Mouse (Mus musculus) MEL-GATA-1-ER (cell line): ENCODE measurements at regions not wholly inside any gene's neighbourhood (a gene's known extent, or its start where the extent isn't known, plus 50 kb on each side); places are given as distances from the start of the nearest gene placed in this dataset.
A peak's percentile ranks its signal among the peaks of the same experiment; 100 is the strongest.

Experiments used
- DNase-seq: peaks from one replicate; pipeline ENCODE4 v3.0.0-alpha.2; 2012; ENCODE audit warnings: low read depth; ENCODE audit errors: extremely low read depth

GRCm38 (mm10) chrX:99593872-99594487, 122.9 kb upstream of the Pja1 start:
- DNase-seq = peak; percentile 33

GRCm38 (mm10) chrX:99592980-99593379, 121.9 kb upstream of the Pja1 start:
- no peak for DNase-seq

- no peak for DNase-seq
Measured at GRCm38 (mm10) chrX:99587284-99587683, 116.2 kb upstream of the Pja1 start.

DNA sequence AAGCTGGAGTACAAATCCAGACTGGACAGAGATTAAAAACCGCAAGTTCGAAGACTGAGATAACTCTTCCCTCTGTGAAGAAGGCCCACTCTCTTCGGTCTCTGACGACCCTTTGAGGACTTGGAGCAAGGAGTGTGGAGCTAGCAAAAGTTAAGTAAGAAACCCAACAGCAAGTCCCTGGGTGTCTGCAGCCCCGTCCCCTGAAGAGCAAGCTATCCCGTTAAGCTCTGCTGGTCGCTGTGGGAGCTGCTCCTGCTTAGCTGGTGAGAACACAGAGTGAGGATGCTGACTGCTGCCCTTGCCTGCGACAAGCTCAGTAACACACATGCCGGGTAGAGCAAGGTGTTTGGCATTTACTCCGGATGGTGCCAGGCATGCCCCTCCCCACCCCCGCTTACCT, 115.2 kb upstream of the Pja1 start:
- DNase-seq = no peak

DNA sequence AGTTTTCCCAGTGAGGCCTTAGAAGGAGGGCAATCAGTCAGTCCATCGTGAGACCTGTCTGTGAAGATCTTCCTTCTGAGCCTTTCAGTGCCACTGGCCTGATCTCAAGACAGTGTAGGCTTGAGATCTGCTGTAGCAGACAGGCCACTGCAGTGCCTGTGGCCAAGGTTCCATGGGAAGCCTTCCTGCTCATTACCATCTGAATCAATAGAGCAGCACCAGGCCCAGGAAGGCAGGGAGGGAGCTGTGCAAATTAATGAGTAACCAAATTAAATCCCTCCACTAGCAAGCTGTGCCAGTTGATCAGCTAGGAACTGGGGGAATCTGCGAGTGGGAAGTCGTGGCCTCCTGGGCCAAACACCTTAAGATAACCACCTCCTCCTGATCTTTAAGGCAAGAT, 114.6 kb upstream of the Pja1 start:
- DNase-seq = no peak

DNA sequence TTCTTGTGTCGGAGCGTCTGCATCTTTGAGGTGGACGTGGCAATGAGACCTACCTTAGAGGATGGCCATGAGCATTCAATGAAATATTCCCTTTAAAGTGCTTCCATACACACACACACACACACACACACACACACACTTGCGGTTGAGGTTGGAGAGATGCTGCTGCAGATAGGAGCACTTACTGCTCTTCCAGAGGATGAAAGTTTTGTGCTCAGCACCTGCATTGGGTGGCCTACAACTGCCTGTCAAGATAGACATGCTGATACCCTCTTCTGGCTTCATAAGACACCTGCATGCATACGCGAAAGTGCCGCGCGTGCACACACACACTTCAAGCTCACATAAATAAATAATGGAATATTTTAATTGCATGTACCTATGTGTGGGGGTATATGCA, 111.5 kb upstream of the Pja1 start:
- DNase-seq = no peak

DNA sequence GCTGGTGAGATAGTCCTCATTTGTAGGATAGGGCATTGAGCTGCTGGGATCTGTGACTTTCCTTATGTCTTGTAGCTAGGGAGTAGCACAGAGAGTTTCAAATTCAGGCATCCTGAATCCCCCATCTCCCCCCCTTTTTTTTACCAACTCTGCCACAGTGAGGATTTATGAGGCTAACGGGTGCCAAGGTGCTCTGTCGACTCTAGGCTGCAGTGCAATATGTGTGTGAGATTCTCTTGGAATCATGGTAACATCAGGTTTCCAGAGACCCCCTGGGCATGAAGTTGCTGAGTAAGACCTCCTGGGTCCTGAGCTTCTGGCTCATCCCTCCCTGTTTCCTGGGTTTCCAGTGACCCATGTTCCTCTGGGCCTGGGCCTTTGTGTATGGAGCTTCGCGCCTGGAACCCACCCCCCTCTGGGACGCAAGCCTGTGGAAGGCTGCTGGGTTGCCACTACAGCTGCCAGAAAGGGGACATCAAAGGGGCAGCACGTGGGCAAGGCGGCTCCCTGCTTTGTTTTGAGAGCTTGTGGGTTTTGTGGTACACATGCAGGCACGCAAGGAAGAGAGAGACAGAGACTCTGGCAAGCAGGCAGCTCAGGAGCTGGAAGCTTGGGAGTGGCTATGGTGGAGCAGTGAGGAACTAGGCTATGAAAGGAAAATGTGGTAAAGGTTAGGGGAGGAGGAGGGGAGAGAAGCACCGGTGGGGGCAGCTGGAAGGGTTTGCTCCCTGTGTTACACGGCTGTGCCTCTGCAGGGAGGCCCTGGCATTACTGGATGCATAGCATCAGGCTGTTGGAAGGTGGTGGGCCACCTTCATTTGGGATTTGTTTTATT, 110.8 kb upstream of the Pja1 start:
- DNase-seq = no peak

DNA sequence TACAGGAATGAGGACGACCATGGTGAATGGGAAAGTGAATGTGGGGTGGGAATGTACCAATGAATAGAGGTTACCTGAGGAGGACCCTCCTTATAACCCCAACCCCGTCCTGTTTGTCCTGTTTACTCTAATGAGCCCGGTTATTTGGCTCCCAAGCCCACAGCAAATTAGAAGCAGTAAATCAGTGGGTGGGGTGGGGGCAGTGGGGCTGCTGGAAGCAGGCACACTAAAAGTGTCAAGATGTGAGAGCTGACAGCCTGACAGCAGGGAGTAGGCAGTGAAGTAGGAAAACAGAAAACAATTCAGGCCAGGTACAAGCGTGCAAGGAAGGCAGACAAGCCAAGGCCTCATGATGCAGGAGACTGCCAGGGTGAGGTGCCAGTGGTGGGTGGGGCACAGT, 108.1 kb upstream of the Pja1 start:
- DNase-seq = no peak

DNA sequence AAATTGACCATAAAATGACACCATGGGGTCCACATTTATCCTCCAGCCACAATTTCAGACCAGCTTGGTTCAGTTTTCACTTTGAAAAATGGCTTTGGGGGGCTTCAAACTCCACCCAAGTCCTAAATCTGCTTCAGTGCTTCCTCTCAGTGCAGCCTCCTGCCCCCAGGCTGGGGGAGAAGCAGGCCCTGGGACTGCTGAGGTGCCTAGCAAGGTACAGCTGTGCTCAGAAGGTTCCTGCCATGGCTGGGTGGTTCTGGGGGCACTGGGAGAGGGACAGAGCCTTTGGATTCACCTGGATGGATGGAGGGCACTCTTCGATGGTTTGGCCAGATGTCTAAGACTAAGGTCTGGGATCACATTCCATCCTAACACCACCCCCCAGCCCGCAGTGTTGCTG, 107.7 kb upstream of the Pja1 start:
- no peak for DNase-seq

DNA sequence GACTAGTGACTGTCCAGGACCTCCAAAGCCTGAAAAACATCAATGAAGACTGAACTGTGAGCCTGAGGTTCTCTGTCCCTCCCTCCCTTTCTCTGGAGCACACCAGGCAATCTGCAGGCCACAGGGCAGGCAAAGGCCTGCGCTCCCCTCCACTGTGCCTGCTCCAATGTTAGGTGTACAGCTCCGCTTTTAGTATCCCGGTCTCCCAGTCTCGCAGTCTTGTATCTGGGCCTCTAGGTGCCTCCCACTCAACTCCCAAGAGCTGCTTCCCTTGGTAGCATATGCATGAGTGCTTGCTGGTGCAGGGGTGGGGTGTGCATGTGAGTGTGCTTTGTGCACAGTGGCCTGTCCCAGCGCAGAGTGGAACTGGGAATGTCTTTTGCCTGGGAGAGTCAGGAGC, 104.0 kb upstream of the Pja1 start:
- no peak for DNase-seq

- DNase-seq = no peak
Measured at GRCm38 (mm10) chrX:99574441-99575103, 103.5 kb upstream of the Pja1 start.

DNA sequence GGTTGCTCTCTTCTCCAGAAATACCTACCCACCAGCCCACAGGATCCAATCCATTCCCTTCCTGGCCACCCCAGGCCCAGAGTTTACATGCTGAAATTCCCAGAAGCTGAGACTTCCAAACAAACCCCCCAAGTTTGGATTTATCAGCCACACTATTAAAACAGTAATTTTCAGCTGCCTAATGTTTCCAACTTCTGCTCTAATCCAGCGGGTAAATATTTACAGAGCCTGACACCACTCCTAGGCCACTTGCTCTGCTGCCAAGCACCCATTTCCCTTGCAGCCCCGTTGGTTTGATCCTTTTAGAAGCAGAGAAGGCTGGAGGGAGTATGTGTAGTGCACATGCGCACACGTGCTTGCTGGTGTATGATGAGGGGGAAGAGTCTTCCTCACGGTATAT, 99.1 kb upstream of the Pja1 start:
- no peak for DNase-seq

- no peak for DNase-seq
Measured at GRCm38 (mm10) chrX:99568244-99568643, 97.2 kb upstream of the Pja1 start.

DNA sequence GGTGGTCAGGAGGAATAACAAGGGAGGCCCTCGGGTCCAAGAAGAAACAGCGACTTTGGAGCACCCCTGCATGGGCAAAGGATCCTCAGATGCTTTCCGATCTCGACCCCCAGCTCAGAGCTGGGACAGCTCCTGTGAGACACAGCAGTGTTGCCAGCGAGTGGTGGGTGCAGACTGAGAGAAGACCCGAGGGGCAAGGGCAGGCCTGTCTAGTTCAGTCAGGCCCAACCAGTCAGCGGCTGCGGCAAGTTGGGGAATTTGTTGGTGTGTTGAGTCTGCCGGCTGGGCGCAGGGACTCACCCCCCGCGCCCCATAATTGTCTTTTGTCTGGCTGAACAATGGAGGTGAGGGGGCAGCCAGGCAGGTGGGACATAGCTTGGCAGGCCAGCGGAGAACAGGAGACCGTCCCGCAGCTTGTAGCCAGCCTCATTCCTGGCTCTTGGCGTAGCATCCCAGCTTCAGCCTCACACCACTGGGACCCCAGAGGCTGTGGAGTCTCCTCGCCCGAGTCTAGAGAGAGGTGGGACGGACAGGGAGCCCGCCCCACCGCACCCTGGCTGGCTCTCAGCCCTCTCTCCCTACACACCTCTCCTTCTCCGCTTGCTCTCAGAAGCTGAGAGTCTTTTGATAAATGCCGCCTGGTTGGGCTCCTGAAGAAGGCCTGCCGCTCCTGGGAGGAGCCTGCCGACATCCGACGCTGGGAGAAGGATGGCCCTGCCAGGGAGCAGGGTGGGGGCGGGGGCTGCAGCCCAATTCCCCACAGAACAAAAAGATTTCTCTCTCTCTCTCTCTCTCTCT, 96.5 kb upstream of the Pja1 start:
- no peak for DNase-seq

- no peak for DNase-seq
Measured at GRCm38 (mm10) chrX:99561995-99562394, 90.9 kb upstream of the Pja1 start.

- no peak for DNase-seq
Measured at GRCm38 (mm10) chrX:99560699-99561098, 89.6 kb upstream of the Pja1 start.

DNA sequence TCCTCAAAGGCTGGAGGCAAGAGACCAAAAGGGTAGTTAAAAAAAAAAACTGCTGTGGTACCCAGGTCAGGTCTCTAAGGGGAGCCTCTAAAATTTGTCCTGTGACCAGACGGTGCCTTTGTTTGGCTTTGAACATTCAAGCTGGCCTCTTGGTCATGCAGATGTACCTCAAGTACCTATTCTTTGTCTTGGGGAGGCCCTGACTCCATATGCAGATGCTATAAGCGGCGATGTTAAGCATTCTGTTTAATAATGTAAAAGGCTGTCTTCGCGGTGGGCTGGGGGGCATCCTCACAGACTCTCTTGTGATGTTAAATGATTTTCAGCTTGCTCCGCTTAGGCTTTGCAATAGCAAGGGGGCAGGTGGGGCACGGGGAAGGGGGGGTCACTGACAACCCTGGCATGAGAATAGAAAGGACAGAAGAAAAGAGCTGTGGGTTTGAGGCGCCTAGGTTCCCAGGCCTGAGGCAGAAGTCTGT, 85.8 kb upstream of the Pja1 start:
- no peak for DNase-seq

- no peak for DNase-seq
Measured at GRCm38 (mm10) chrX:99555976-99556781, 85.1 kb upstream of the Pja1 start.

DNA sequence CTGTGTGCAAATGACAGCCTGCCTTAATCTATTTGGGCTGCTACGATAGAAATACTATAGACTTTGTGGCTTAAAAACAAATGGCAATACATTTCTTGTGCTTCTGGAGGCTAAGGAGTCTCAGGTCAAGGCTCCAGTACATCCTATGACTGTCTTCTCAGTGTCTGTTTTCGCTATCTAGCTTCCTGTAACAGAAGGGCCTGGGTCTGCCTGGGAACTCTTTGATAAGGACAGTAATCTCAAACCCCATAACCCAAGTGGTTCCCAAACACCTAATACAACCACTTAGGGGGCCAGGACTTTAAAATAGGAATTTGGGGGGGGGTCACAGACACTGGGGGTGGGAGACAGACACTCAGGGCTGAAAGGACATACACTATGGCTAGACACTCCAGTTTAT, 81.7 kb upstream of the Pja1 start:
- DNase-seq = no peak

- no peak for DNase-seq
Measured at GRCm38 (mm10) chrX:99550057-99550760, 79.1 kb upstream of the Pja1 start.
